Mouse (Mus musculus): Measurements from ENCODE around the gene Nsg2.
A peak's percentile ranks its signal among the peaks of the same experiment; 100 is the strongest.
"Not testable (repeated sequence)": the region's sequence is repeated elsewhere in the genome, so short reads cannot be mapped to it uniquely, and the experiment has no call there.

Nsg2 gene

DNA sequence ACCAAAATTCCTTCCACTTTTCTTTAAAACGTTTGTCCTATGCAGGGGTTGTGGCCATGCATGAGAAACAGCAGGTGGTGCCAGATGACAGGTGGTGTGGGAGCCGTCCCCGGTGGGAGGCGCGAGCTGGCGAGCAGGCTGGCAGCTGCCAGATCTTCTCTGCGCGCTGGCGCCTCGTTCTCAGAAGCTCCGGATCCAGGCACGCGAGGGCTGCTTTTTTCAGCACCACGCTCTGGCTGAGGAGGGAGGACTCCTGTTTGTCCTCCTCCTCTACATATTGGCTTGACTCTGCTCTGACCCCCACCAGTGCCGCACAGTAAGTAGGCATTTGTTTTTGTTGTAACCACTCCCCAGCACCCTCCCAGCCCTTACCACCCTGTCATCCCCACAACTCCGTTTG is at the start of gene Nsg2:
Gene Nsg2, plus strand, starts transcription at position 183 of the 400 bp plus-strand sequence.
- peak; percentile 90 for DNase-seq (ENCODE audit: low spot score)

DNA sequence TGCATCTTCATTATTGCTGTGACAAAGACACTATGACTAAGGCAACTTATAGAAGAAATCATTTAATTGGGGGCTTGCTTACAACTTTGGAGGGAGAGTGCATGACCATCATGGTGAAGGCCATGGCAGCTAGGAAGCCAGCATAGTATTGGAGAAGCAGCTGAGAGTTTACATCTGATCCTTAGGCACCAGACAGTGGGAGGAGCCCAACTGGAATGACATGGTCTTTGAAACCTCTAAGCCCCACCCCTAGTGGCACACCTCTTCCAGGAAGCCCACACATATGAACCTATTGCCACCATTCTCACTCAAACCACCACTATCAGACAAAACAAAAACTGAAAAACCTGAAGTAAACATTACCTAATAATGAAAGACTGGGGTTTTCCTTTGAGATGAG is 40.2 kb upstream of the Nsg2 start:
- DNase-seq (ENCODE audit: low spot score) = no peak

GRCm38 (mm10) chr11:31963993-31964392 is 36.3 kb upstream of the Nsg2 start:
- DNase-seq (ENCODE audit: low spot score) = no peak

DNA sequence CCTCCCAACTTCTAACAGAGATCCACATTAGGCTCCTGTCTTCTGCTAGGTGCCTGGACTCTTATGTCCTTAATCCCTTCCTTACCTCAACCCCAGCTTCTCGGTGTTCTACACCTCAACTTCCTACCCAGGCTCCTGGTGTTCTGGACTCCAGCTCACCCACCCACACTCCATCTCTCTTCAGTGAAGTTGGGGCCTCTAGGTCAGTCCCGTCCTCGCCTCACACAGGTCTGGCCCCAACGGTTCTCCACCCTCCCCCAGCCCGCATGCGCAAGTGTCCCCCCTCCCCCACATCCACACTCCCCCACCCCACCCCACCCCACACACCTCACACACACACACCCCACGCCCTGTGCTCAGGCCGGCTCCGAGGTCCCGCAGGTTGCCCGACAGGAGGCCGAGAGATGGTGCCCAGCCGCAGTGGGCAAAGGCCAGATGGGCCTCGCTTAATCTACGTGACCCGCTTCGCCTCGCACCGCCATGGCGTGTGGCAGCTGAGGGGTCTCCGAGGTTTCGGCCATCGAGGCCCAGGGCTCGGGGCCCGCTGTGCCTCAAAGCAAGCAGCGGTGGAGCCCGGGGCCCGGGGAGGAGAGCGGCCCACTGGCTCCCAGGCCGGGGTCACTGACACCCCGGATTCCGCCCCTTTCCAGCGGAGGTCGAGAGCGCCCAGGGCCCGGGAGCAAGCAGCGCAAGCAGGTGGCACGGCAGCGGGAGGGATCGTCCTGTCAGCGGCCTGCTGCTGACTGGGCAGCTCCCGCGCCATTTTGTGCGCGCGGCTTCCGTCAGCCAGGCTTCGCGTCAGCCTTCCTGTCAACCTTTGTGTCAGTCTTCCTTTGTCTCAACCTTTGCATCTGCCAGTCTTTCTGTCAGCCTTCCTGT is 34.8 kb upstream of the Nsg2 start, which contains the start of gene 4930524B15Rik:
Gene 4930524B15Rik, plus strand, starts transcription at position 337 of the 879 bp plus-strand sequence.
- DNase-seq (ENCODE audit: low spot score) = peak; percentile 65

DNA sequence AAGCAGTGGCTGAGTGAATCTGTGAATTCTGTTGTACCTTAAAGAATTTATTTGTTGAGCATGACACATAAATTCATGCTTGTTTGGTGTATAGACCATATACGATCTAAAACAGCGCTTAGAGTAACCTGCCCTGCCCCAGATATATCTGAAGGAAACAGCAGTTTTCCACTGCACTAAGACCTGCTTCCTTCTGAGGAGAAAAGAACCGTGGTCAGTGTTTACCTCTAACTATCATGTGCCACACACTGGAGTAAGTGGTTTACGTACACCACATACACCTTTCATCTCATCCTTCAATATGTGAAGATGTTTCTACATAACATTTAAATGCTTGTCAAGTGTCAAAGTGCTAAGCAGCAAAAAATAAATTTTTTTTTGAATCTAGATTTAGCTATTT is 26.1 kb upstream of the Nsg2 start:
- DNase-seq (ENCODE audit: low spot score) = no peak

DNA sequence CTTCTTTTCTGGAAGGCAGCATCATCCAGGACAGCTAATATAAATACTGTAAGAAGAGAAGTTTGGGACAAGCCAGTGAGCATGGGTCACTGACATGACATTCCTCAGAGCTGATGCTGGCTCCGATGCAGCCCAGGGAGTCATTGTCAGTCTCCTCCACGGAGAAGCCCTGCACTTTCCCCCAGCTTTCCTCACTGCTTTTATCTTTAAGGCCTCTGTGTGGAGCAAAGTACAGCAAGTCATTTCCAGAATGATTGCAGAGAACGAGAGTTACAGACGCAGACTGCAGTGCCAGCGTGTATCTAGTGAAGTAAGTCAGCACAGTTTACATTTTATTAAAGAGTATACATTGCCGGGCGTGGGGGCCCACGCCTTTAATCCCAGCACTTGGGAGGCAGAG is 25.4 kb upstream of the Nsg2 start:
- DNase-seq (ENCODE audit: low spot score) = peak; percentile 38

DNA sequence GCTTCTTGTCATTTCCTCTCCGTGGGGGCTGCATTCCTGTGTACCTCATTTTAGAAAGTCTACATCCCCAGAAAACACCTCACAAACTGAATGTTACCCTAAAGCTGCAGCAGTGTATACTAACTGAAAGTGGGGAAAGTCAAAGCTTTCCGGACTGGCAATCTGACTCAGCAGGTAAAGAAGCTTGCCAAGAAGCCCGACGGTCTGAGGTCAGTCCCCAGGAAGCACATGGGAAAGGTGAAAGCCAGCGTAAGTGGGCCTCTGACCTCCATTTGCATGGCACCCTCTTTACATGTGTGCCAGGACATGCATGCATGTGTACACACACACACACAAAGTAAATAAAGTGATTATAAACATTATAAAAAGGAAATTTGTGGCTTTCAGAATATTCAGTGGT is 24.6 kb upstream of the Nsg2 start:
- DNase-seq (ENCODE audit: low spot score) = no peak

DNA sequence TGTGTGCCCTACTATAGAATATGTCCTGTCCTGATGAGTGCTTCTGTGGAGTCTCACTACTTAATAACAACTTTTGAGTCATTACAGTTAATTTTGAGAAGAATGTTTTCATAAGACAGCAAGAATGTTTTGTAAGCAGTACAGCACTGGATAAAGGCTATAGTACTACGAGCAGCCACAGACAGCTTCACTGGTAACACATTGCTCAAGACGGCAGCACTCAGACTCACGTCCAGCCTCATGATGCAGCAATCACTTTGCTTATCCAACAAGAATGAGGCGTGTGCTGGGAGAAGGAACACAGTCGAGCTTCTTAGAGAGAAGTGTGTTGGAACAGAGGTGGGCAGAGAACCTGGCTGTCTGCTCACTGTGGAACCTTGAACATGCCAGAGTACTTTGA is 24.1 kb upstream of the Nsg2 start:
- DNase-seq (ENCODE audit: low spot score) = no peak

DNA sequence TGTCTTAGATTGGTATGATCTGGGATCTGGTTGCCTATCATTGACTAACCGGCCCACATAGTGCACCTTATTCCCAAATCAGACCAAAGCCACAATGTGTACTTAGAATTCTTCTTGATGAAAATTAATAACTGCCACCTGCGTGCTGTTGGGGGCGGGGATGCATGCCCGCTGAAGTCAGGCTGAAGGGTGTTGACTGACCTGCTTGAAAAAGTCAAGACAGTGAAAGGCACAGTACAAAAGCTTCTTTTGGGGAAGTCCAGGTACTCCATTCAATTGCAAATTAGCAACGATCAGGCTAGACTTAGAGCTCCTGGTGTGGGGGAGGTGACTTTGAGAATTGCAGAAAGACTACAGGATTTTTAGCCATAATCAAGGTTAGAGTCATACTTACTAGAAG is 20.2 kb upstream of the Nsg2 start:
- DNase-seq (ENCODE audit: low spot score) = not testable (repeated sequence)

DNA sequence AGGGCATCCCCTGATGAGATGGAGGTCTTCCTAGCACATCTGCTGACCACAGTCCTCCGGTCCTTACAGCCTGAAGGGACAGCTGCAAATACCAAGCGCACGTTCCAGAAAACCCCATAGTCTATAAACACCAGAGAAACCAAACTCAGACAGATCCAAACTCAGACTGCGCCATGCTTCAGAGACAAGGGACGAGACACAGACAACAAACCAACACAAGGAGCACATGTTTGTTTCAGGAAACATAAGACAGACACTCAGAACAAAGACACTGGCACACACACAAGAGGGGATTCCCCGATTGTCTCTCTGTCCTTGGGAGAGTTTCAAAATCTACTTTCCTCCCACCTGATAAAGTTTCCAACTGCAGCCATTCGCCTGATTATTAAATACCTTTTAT is 18.4 kb upstream of the Nsg2 start:
- DNase-seq (ENCODE audit: low spot score) = no peak

GRCm38 (mm10) chr11:31982247-31982943 is 17.9 kb upstream of the Nsg2 start:
- not testable (repeated sequence) for DNase-seq (ENCODE audit: low spot score)

GRCm38 (mm10) chr11:31983249-31983648 is 17.0 kb upstream of the Nsg2 start:
- no peak for DNase-seq (ENCODE audit: low spot score)

DNA sequence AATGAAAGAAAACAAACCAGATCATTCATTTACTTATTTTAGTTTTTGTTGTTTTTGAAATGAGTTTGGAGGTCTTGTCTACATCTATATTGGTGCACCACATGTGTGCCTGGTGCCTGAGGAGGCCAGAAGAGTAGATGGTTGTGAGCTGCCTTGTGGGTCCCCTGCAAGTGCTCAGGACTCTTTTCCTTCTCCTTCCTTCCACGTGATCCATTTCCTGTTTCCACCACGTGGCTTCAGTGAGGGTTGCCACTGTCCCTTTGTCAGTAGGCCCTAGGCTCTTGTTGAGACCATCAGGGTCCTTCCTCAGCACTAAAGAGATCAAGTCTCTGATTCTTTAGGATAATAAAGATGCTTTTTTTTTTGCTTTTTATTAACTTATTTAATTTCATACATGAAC is 15.5 kb upstream of the Nsg2 start:
- no peak for DNase-seq (ENCODE audit: low spot score)

GRCm38 (mm10) chr11:31992535-31992934 is 7.7 kb upstream of the Nsg2 start:
- no peak for DNase-seq (ENCODE audit: low spot score)

DNA sequence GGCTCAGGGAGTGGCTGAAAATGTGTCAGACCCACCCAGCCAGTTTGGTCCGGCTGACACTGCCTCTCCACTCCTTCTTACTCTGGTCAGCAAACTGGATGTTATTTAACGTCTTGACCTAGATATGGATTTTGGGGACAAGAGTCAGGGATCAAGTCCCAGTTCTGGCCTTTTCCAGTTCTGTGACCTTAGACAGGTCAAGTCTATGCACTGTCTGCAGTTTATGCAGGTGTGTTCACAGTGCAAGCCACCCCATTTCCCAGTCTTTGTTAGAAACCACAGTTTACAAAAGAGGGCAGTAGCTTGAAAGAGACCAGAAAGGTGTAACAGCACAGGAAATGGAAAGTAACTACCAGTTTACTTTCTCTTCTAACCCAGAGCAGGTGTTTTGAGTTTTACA is 547 bp upstream of the Nsg2 start:
- no peak for DNase-seq (ENCODE audit: low spot score)

DNA sequence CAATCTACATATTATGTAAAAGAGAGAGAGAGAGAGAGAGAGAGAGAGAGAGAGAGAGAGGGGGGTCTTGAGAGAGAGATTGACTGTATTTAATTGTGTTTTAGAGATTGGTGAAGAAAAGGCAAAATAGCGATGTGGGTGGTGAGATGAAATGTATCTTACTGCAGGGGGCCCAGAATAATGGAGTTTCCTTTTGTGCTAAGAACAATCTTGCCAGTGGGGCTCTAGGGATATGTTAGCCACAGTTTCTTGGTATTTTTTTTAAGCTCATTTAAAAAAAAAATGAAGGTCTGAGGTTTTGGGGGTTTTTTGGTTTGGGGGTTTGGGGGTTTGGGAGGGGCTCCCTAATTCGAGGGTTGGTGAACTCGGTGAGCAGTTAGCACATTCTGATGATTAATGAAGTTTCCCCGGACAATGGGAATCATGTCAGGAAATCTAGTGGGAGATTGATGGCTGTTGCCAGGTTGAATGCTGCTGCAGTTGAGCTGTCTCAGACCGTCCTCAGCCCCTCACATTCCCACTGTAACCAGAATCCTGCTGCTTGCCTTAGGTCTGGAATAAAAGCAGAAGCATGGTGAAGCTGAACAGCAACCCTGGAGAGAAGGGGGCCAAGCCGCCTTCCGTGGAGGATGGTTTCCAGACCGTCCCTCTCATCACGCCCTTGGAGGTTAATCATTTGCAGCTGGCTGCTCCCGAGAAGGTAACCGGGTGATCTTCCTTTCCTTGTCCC is 1.1 kb downstream of the Nsg2 start:
- peak; percentile 70 for DNase-seq (ENCODE audit: low spot score)

DNA sequence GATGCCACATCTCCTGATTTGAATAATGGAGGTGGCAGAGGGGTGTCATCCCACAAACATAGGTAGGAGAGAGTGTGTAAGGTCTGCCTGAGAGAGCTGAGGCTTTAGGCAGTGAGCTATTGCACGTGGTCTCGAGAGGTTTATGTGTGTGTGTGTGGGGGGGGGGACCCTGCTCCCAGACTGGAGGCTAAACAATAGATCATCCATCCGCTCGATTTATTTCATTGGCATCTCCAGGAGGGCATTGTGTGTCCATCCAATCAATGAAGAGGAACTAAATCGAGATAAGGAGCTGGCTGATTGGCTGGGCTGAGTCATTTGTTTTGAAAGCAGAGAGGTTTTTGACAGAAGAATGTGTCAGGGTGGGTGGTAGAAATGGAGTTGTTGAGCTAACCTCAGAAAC is 2.4 kb downstream of the Nsg2 start:
- peak; percentile 78 for DNase-seq (ENCODE audit: low spot score)

DNA sequence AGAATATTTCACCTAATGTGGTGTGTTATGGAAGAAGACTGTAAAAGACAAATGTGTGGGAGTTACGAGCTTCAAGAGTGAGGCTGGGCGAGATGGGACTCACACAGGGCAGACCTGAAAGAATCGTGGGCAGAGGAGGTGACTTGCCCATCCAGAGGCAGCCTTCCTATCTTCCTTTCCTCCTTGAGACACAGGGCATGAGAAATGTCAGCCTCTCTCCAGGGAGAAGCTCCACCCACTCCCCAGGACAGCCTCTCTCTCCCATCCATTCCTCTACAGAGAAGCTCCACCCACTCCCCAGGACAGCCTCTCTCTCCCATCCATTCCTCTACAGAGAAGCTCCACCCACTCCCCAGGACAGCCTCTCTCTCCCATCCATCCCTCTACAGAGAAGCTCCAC is 7.8 kb downstream of the Nsg2 start:
- not testable (repeated sequence) for DNase-seq (ENCODE audit: low spot score)

GRCm38 (mm10) chr11:32008852-32009251 is 8.6 kb downstream of the Nsg2 start:
- no peak for DNase-seq (ENCODE audit: low spot score)

GRCm38 (mm10) chr11:32009961-32010662 is 9.8 kb downstream of the Nsg2 start:
- peak; percentile 82 for DNase-seq (ENCODE audit: low spot score)

DNA sequence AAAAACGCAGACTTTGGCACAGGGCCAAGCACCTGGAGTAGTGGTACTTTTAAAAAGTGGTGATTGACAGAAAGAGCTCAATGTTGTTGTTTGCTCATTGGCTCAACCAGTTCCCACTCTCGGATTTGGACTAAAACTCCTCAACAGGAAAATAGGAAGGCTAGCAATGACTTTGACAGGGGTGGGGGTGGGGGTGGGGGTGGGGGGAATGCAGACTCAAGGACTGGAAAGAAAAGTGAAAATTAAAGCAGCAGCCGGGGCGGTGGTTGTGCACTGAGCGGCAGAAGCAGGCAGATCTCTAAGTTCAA is 10.4 kb downstream of the Nsg2 start:
- DNase-seq (ENCODE audit: low spot score) = no peak
